Mouse (Mus musculus): ENCODE measurements at regions not wholly inside any gene's neighbourhood (a gene's known extent, or its start where the extent isn't known, plus 50 kb on each side); places are given as distances from the start of the nearest gene placed in this dataset.
"Not testable (repeated sequence)": the region's sequence is repeated elsewhere in the genome, so short reads cannot be mapped to it uniquely, and the experiment has no call there.

- Histone ChIP-seq H3K27ac (replicated peaks; ENCODE audit: low read depth, low read length) (peak overlapping the region; percentile 38; the same call in 1 of the 2 replicates), H3K4me2 (ENCODE audit: low read length) (no peak overlapping the region), H3K4me3 (replicated peaks; ENCODE audit: low read depth, low read length) (no peak overlapping the region), H3K36me3 (ENCODE audit: control insufficient read depth, insufficient read depth, low read length) (no peaks in the 10 kb centered on the region), H3K27me3 (ENCODE audit: control insufficient read depth, insufficient read depth, low read length) (no peaks in the 10 kb centered on the region), H3K9me3 (ENCODE audit: control insufficient read depth, low read length) (no peaks in the 10 kb centered on the region), H3K4me1 (ENCODE audit: control insufficient read depth, insufficient read depth, low read length) (0 out of 2 replicates have a peak, but pooled peaks cover 13% of the 10 kb centered on the region), H3K9ac (replicated peaks; ENCODE audit: low read length) (no peak overlapping the region)
- DNase-seq, result no peak
- 74% methylated on average over 3 of the region's 3 CpGs for WGBS
- ATAC-seq (ENCODE audit: low FRiP score, low TSS enrichment), result no peak
These were observed 84.1 kb upstream of the Mdm1 start for GRCm38 (mm10) chr10:118057516-118057915.

- no peaks in the 10 kb centered on the region for H3K27me3 ChIP-seq (ENCODE audit: control insufficient read depth, insufficient read depth, low read length)
- no peak overlapping the region for H3K4me3 ChIP-seq (replicated peaks; ENCODE audit: low read depth, low read length)
- DNase-seq, result peak; percentile 9
- no peaks in the 10 kb centered on the region for H3K4me1 ChIP-seq (ENCODE audit: control insufficient read depth, insufficient read depth, low read length)
- H3K27ac ChIP-seq (replicated peaks; ENCODE audit: low read depth, low read length), result no peak overlapping the region
- no peaks in the 10 kb centered on the region for H3K36me3 ChIP-seq (ENCODE audit: control insufficient read depth, insufficient read depth, low read length)
- WGBS, result 55% methylated on average over 7 of the region's 7 CpGs
- no peak for ATAC-seq (ENCODE audit: low FRiP score, low TSS enrichment)
- H3K9ac ChIP-seq (replicated peaks; ENCODE audit: low read length), result no peak overlapping the region
- H3K4me2 ChIP-seq (ENCODE audit: low read length), result no peak overlapping the region
- H3K9me3 ChIP-seq (ENCODE audit: control insufficient read depth, low read length), result no peaks in the 10 kb centered on the region
These were observed 76.8 kb upstream of the Mdm1 start for GRCm38 (mm10) chr10:118064816-118065216.

GRCm38 (mm10) chr10:118076341-118076740, 65.3 kb upstream of the Mdm1 start:
- H3K4me3 ChIP-seq (replicated peaks; ENCODE audit: low read depth, low read length); H3K4me2 ChIP-seq (ENCODE audit: low read length); H3K4me1 ChIP-seq (ENCODE audit: control insufficient read depth, insufficient read depth, low read length); H3K9me3 ChIP-seq (ENCODE audit: control insufficient read depth, low read length); ATAC-seq (ENCODE audit: low FRiP score, low TSS enrichment); H3K9ac ChIP-seq (replicated peaks; ENCODE audit: low read length); H3K36me3 ChIP-seq (ENCODE audit: control insufficient read depth, insufficient read depth, low read length); H3K27me3 ChIP-seq (ENCODE audit: control insufficient read depth, insufficient read depth, low read length); H3K27ac ChIP-seq (replicated peaks; ENCODE audit: low read depth, low read length); DNase-seq: not testable (repeated sequence)
- 96% methylated on average over 9 of the region's 11 CpGs for WGBS

- ATAC-seq (ENCODE audit: low FRiP score, low TSS enrichment), result no peak
- WGBS, result 89% methylated on average over 5 of the region's 5 CpGs
These were observed 59.9 kb upstream of the Mdm1 start for GRCm38 (mm10) chr10:118081636-118082166.

GRCm38 (mm10) chr10:118083035-118083720, 58.4 kb upstream of the Mdm1 start:
- Histone ChIP-seq H3K36me3 (ENCODE audit: control insufficient read depth, insufficient read depth, low read length) (no peaks in the 10 kb centered on the region), H3K4me1 (ENCODE audit: control insufficient read depth, insufficient read depth, low read length) (peaks cover 7% of the 10 kb centered on the region; the same call in 1 of the 2 replicates), H3K9ac (replicated peaks; ENCODE audit: low read length) (no peak overlapping the region), H3K4me3 (replicated peaks; ENCODE audit: low read depth, low read length) (no peak overlapping the region), H3K4me2 (ENCODE audit: low read length) (no peak overlapping the region), H3K9me3 (ENCODE audit: control insufficient read depth, low read length) (peaks cover 6% of the 10 kb centered on the region; the same call in 1 of the 2 replicates), H3K27me3 (ENCODE audit: control insufficient read depth, insufficient read depth, low read length) (no peaks in the 10 kb centered on the region), H3K27ac (replicated peaks; ENCODE audit: low read depth, low read length) (no peak overlapping the region)
- DNase-seq (no peak), ATAC-seq (ENCODE audit: low FRiP score, low TSS enrichment) (no peak)
- 90% methylated on average over 13 of the region's 13 CpGs for WGBS

More at GRCm38 (mm10) chr10:118081636-118082166, 59.9 kb upstream of the Mdm1 start:
- no peaks in the 10 kb centered on the region for H3K4me1 ChIP-seq (ENCODE audit: control insufficient read depth, insufficient read depth, low read length)
- H3K9ac ChIP-seq (replicated peaks; ENCODE audit: low read length), result no peak overlapping the region
- H3K9me3 ChIP-seq (ENCODE audit: control insufficient read depth, low read length), result peaks cover 6% of the 10 kb centered on the region; the same call in 1 of the 2 replicates
- H3K4me2 ChIP-seq (ENCODE audit: low read length), result no peak overlapping the region
- DNase-seq, result no peak
- no peaks in the 10 kb centered on the region for H3K36me3 ChIP-seq (ENCODE audit: control insufficient read depth, insufficient read depth, low read length)
- H3K27me3 ChIP-seq (ENCODE audit: control insufficient read depth, insufficient read depth, low read length), result no peaks in the 10 kb centered on the region
- no peak overlapping the region for H3K4me3 ChIP-seq (replicated peaks; ENCODE audit: low read depth, low read length)
- H3K27ac ChIP-seq (replicated peaks; ENCODE audit: low read depth, low read length), result no peak overlapping the region

- WGBS, result 91% methylated on average over 8 of the region's 8 CpGs
- H3K36me3 ChIP-seq (ENCODE audit: control insufficient read depth, insufficient read depth, low read length), result no peaks in the 10 kb centered on the region
- no peak overlapping the region for H3K4me3 ChIP-seq (replicated peaks; ENCODE audit: low read depth, low read length)
- DNase-seq (no peak), ATAC-seq (ENCODE audit: low FRiP score, low TSS enrichment) (no peak)
- H3K9me3 ChIP-seq (ENCODE audit: control insufficient read depth, low read length), result peaks cover 6% of the 10 kb centered on the region; the same call in 1 of the 2 replicates
- no peaks in the 10 kb centered on the region for H3K27me3 ChIP-seq (ENCODE audit: control insufficient read depth, insufficient read depth, low read length)
- no peak overlapping the region for H3K4me2 ChIP-seq (ENCODE audit: low read length)
- H3K27ac ChIP-seq (replicated peaks; ENCODE audit: low read depth, low read length), result no peak overlapping the region
- H3K4me1 ChIP-seq (ENCODE audit: control insufficient read depth, insufficient read depth, low read length), result peaks cover 7% of the 10 kb centered on the region; the same call in 1 of the 2 replicates
- no peak overlapping the region for H3K9ac ChIP-seq (replicated peaks; ENCODE audit: low read length)
These were observed 57.9 kb upstream of the Mdm1 start for GRCm38 (mm10) chr10:118083721-118084075.

- H3K4me1 ChIP-seq (ENCODE audit: control insufficient read depth, insufficient read depth, low read length), result peaks cover 7% of the 10 kb centered on the region; the same call in 1 of the 2 replicates
- H3K36me3 ChIP-seq (ENCODE audit: control insufficient read depth, insufficient read depth, low read length), result no peaks in the 10 kb centered on the region
- no peak overlapping the region for H3K9ac ChIP-seq (replicated peaks; ENCODE audit: low read length)
- DNase-seq (no peak), ATAC-seq (ENCODE audit: low FRiP score, low TSS enrichment) (no peak)
- H3K9me3 ChIP-seq (ENCODE audit: control insufficient read depth, low read length), result no peaks in the 10 kb centered on the region
- no peak overlapping the region for H3K27ac ChIP-seq (replicated peaks; ENCODE audit: low read depth, low read length)
- H3K27me3 ChIP-seq (ENCODE audit: control insufficient read depth, insufficient read depth, low read length), result no peaks in the 10 kb centered on the region
- H3K4me3 ChIP-seq (replicated peaks; ENCODE audit: low read depth, low read length), result no peak overlapping the region
- H3K4me2 ChIP-seq (ENCODE audit: low read length), result no peak overlapping the region
- 96% methylated on average over 16 of the region's 16 CpGs for WGBS
These were observed 56.3 kb upstream of the Mdm1 start for GRCm38 (mm10) chr10:118085046-118085983.

GRCm38 (mm10) chr10:118087570-118088340, 53.9 kb upstream of the Mdm1 start:
- peak overlapping the region; percentile 10; the same call in 1 of the 2 replicates for H3K4me3 ChIP-seq (replicated peaks; ENCODE audit: low read depth, low read length)
- H3K27me3 ChIP-seq (ENCODE audit: control insufficient read depth, insufficient read depth, low read length), result no peaks in the 10 kb centered on the region
- peak overlapping the region; percentile 74 for H3K27ac ChIP-seq (replicated peaks; ENCODE audit: low read depth, low read length)
- H3K4me2 ChIP-seq (ENCODE audit: low read length), result peak overlapping the region; percentile 49
- WGBS, result 6% methylated on average over 12 of the region's 12 CpGs
- peaks cover 7% of the 10 kb centered on the region; the same call in 1 of the 2 replicates for H3K4me1 ChIP-seq (ENCODE audit: control insufficient read depth, insufficient read depth, low read length)
- no peak; the same call in 1 of the 2 replicates for ATAC-seq (ENCODE audit: low FRiP score, low TSS enrichment)
- H3K9ac ChIP-seq (replicated peaks; ENCODE audit: low read length), result peak overlapping the region; percentile 44; the same call in 1 of the 2 replicates
- H3K9me3 ChIP-seq (ENCODE audit: control insufficient read depth, low read length), result no peaks in the 10 kb centered on the region
- no peaks in the 10 kb centered on the region for H3K36me3 ChIP-seq (ENCODE audit: control insufficient read depth, insufficient read depth, low read length)
- DNase-seq, result peak; percentile 68

Measured in midbrain, embryonic 14.5 days (tissue).